Mouse (Mus musculus) stomach, postnatal 0 days (tissue): ENCODE data around the gene Lrrn3.

Source experiments
- CTCF ChIP-seq: IDR thresholded peaks from 2 replicates; pipeline ENCODE4 v1.5.1; 2016; ENCODE audit warnings: antibody characterized with exemption, low read depth, mild to moderate bottlenecking, moderate library complexity
- EP300 ChIP-seq: optimal IDR thresholded peaks from 2 replicates; pipeline ENCODE3; 2016; ENCODE audit warnings: antibody characterized with exemption

DNA sequence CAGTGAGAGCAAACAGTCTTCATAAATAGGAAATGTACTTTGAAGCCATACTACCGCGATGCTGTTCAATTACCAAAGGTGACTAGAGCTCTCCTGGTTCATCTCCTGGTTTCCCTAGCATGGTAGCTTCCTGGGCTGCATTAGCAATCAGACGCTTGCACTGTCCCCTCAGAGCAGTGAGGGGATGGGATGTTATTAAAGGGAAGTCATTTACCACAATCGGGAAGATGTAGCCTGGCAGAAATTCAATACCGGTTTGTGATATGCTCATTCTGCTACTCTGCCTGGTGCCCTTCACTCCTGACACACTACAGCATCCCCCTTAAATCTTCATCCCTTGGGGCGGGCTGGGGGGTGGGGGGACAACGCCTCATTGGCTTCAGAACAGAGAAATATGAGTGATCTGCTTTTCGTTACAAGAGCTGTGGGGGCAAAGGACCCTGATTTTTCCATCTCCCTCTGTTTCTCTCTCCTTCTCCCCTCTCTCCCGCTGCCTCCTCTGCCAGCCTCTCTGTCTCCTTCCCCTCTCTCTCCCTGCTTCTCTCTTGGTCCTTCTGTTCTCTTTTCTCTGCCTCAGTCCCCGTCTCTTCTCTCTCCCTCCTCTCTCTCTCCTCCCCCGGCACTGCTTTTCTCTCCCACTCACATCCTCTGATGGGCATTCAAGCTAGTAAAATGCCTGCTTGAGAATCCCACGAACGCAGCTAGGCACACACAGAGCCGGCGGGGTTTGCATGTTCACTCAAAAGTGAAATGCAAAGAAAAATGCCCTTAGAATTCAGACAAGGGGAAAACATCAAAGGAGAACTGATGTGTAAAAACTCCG is 1.3 kb downstream of the Lrrn3 start:
- no peak for TF ChIP-seq CTCF
- no peak for TF ChIP-seq EP300
